Mouse (Mus musculus): ENCODE measurements around the gene Pitpnm3.

Gene Pitpnm3

GRCm38 (mm10) chr11:72136231-72136982 is 829 bp upstream of the Pitpnm3 start:
- no peak for DNase-seq (ENCODE audit: low spot score)

GRCm38 (mm10) chr11:72134536-72135382 is 819 bp downstream of the Pitpnm3 start:
- no peak for DNase-seq (ENCODE audit: low spot score)

GRCm38 (mm10) chr11:72133075-72133474 is 2.5 kb downstream of the Pitpnm3 start:
- DNase-seq (ENCODE audit: low spot score): no peak

- DNase-seq (ENCODE audit: low spot score): peak; percentile 46
These were observed 3.3 kb downstream of the Pitpnm3 start for GRCm38 (mm10) chr11:72132266-72132665.

GRCm38 (mm10) chr11:72131697-72132096 is 3.9 kb downstream of the Pitpnm3 start:
- DNase-seq (ENCODE audit: low spot score): no peak

GRCm38 (mm10) chr11:72130905-72131304 is 4.7 kb downstream of the Pitpnm3 start:
- DNase-seq (ENCODE audit: low spot score): no peak

- DNase-seq (ENCODE audit: low spot score): no peak
These were observed 5.1 kb downstream of the Pitpnm3 start for GRCm38 (mm10) chr11:72130472-72130871.

GRCm38 (mm10) chr11:72130021-72130420 is 5.6 kb downstream of the Pitpnm3 start:
- peak; percentile 13 for DNase-seq (ENCODE audit: low spot score)

- no peak for DNase-seq (ENCODE audit: low spot score)
These were observed 6.3 kb downstream of the Pitpnm3 start for GRCm38 (mm10) chr11:72129032-72129894.

- no peak for DNase-seq (ENCODE audit: low spot score)
These were observed 8.0 kb downstream of the Pitpnm3 start for GRCm38 (mm10) chr11:72127450-72128189.

- no peak for DNase-seq (ENCODE audit: low spot score)
These were observed 9.8 kb downstream of the Pitpnm3 start for GRCm38 (mm10) chr11:72125781-72126180.

GRCm38 (mm10) chr11:72123531-72123930 is 12.0 kb downstream of the Pitpnm3 start:
- DNase-seq (ENCODE audit: low spot score): no peak

- no peak for DNase-seq (ENCODE audit: low spot score)
These were observed 15.2 kb downstream of the Pitpnm3 start for GRCm38 (mm10) chr11:72120354-72120753.

- DNase-seq (ENCODE audit: low spot score): no peak
These were observed 16.9 kb downstream of the Pitpnm3 start for GRCm38 (mm10) chr11:72118630-72119029.

- DNase-seq (ENCODE audit: low spot score): no peak
These were observed 22.3 kb downstream of the Pitpnm3 start for GRCm38 (mm10) chr11:72113296-72113695.

- DNase-seq (ENCODE audit: low spot score): no peak
These were observed 24.9 kb downstream of the Pitpnm3 start for GRCm38 (mm10) chr11:72110726-72111125.

- no peak for DNase-seq (ENCODE audit: low spot score)
These were observed 31.4 kb downstream of the Pitpnm3 start for GRCm38 (mm10) chr11:72104223-72104622.

- DNase-seq (ENCODE audit: low spot score): no peak
These were observed 32.0 kb downstream of the Pitpnm3 start for GRCm38 (mm10) chr11:72103530-72103929.

GRCm38 (mm10) chr11:72100996-72101395 is 34.6 kb downstream of the Pitpnm3 start:
- DNase-seq (ENCODE audit: low spot score): no peak

- DNase-seq (ENCODE audit: low spot score): no peak
These were observed 36.4 kb downstream of the Pitpnm3 start for GRCm38 (mm10) chr11:72099181-72099580.

- DNase-seq (ENCODE audit: low spot score): no peak
These were observed 37.6 kb downstream of the Pitpnm3 start for GRCm38 (mm10) chr11:72098027-72098426.
